Mouse (Mus musculus) limb, embryonic 12.5 days (tissue): ENCODE data around the gene Lrrtm1. TPM values are rescaled to one million over a fixed set of nuclear protein-coding genes. Genes with fewer than 3 reads are reported as not detected.

Experiments
- ATAC-seq: fragments of 200-750 bp; cut with Nextera tagmentation; 2 replicates; pipeline ENCODE4 v1.8.0; 2017; ENCODE audit warnings: low read depth, moderate TSS enrichment; ENCODE audit not compliant: insufficient number of reproducible peaks, insufficient read depth, low FRiP score, low TSS enrichment
- H3K27ac ChIP-seq: fragments of 300-500 bp; sonication (generic); 2 replicates; pipeline ENCODE4 v1.5.1; 2016; ENCODE audit warnings: mild to moderate bottlenecking, moderate library complexity
- H3K27me3 ChIP-seq: fragments of 300-500 bp; sonication (generic); 2 replicates; pipeline ENCODE4 v1.6.1; 2016; ENCODE audit warnings: mild to moderate bottlenecking, moderate library complexity
- H3K36me3 ChIP-seq: fragments of 300-500 bp; sonication (generic); 2 replicates; pipeline ENCODE4 v1.6.1; 2016; ENCODE audit warnings: mild to moderate bottlenecking, moderate library complexity
- H3K4me1 ChIP-seq: fragments of 300-500 bp; sonication (generic); replicated peaks from 2 replicates; pipeline ENCODE4 v1.6.1; 2016
- H3K4me2 ChIP-seq: fragments of 300-500 bp; sonication (generic); 2 replicates; pipeline ENCODE4 v1.6.1; 2016; ENCODE audit warnings: mild to moderate bottlenecking, moderate library complexity
- H3K4me3 ChIP-seq: fragments of 300-500 bp; sonication (generic); replicated peaks from 2 replicates; pipeline ENCODE4 v1.5.1; 2016; ENCODE audit warnings: mild to moderate bottlenecking
- H3K9ac ChIP-seq: fragments of 300-500 bp; sonication (generic); replicated peaks from 2 replicates; pipeline ENCODE4 v1.6.1; 2016; ENCODE audit warnings: mild to moderate bottlenecking, moderate library complexity
- H3K9me3 ChIP-seq: fragments of 300-500 bp; sonication (generic); 2 replicates; pipeline ENCODE4 v1.6.1; 2016; ENCODE audit warnings: mild to moderate bottlenecking, moderate library complexity
- WGBS: fragments of 180-500 bp; shearing (Covaris S2); methylation state at CpG from one replicate; pipeline ENCODE4 v1.1.7; 2016; 5-methylcytosine and 5-hydroxymethylcytosine counted together
- polyA plus RNA-seq: library from polyadenylated mRNA; unstranded; fragments of >200 nt; fragmentation: Nextera tagmentation; extraction: Ambion mirVana; gene quantifications from 2 replicates; pipeline ENCODE4 v1.2.1, GENCODE M21; 2016

Lrrtm1 gene
- polyA plus RNA-seq, result 5.1 and 5.6 TPM in 2 replicates

- Histone ChIP-seq H3K27ac (no peak within 1 kb of the TSS), H3K9ac (peak within 1 kb of the TSS; percentile 51), H3K27me3 (peaks cover 71% of the 10 kb centered on the region), H3K36me3 (no peaks in the 10 kb centered on the region), H3K4me1 (peaks cover 17% of the 10 kb centered on the region), H3K4me3 (peak within 1 kb of the TSS; percentile 48), H3K4me2 (peak within 1 kb of the TSS; percentile 87), H3K9me3 (no peaks in the 10 kb centered on the region)
- ATAC-seq, result peak; percentile 82; the same call in 1 of the 2 replicates
- under 1% methylated on average over 53 of the region's 53 CpGs for WGBS
These were observed at the start of gene Lrrtm1 for GRCm38 (mm10) chr6:77242601-77243406. Lrrtm1 (plus strand) TSS chr6:77242689.

GRCm38 (mm10) chr6:77196650-77197049 is 45.8 kb upstream of the Lrrtm1 start:
- Histone ChIP-seq H3K4me3 (no peak overlapping the region), H3K9me3 (no peaks in the 10 kb centered on the region), H3K27ac (no peak overlapping the region), H3K27me3 (peaks cover 6% of the 10 kb centered on the region; the same call in 1 of the 2 replicates), H3K4me1 (no peaks in the 10 kb centered on the region), H3K36me3 (no peaks in the 10 kb centered on the region), H3K9ac (no peak overlapping the region), H3K4me2 (no peak overlapping the region)
- no peak for ATAC-seq
- 91% methylated on average over 3 of the region's 3 CpGs for WGBS

- no peak overlapping the region for H3K9ac ChIP-seq
- H3K27me3 ChIP-seq, result peaks cover 6% of the 10 kb centered on the region; the same call in 1 of the 2 replicates
- H3K4me1 ChIP-seq, result no peaks in the 10 kb centered on the region
- H3K4me2 ChIP-seq, result no peak overlapping the region
- no peak for ATAC-seq
- no peak overlapping the region for H3K4me3 ChIP-seq
- H3K27ac ChIP-seq, result no peak overlapping the region
- H3K9me3 ChIP-seq, result no peaks in the 10 kb centered on the region
- WGBS, result 74% methylated on average over 2 of the region's 2 CpGs
- H3K36me3 ChIP-seq, result no peaks in the 10 kb centered on the region
These were observed 43.1 kb upstream of the Lrrtm1 start for GRCm38 (mm10) chr6:77199375-77199774.

- no peaks in the 10 kb centered on the region for H3K9me3 ChIP-seq
- peaks cover 44% of the 10 kb centered on the region for H3K27me3 ChIP-seq
- H3K4me2 ChIP-seq, result no peak overlapping the region
- no peak for ATAC-seq
- H3K4me1 ChIP-seq, result peaks cover 14% of the 10 kb centered on the region
- 83% methylated on average over 1 of the region's 1 CpGs for WGBS
- H3K27ac ChIP-seq, result no peak overlapping the region
- no peaks in the 10 kb centered on the region for H3K36me3 ChIP-seq
- no peak overlapping the region for H3K9ac ChIP-seq
- no peak overlapping the region for H3K4me3 ChIP-seq
These were observed 33.3 kb upstream of the Lrrtm1 start for GRCm38 (mm10) chr6:77209183-77209582.

- Histone ChIP-seq H3K9me3 (no peaks in the 10 kb centered on the region), H3K4me2 (no peak overlapping the region), H3K9ac (no peak overlapping the region), H3K4me3 (no peak overlapping the region), H3K27ac (no peak overlapping the region), H3K27me3 (peaks cover 49% of the 10 kb centered on the region), H3K4me1 (peaks cover 14% of the 10 kb centered on the region), H3K36me3 (no peaks in the 10 kb centered on the region)
- ATAC-seq, result no peak
- 73% methylated on average over 3 of the region's 3 CpGs for WGBS
These were observed 32.6 kb upstream of the Lrrtm1 start for GRCm38 (mm10) chr6:77209929-77210328.

GRCm38 (mm10) chr6:77213757-77214409 is 28.6 kb upstream of the Lrrtm1 start:
- no peak overlapping the region for H3K9ac ChIP-seq
- H3K27ac ChIP-seq, result no peak overlapping the region
- peaks cover 14% of the 10 kb centered on the region for H3K4me1 ChIP-seq
- no peaks in the 10 kb centered on the region for H3K9me3 ChIP-seq
- H3K4me3 ChIP-seq, result no peak overlapping the region
- no peak for ATAC-seq
- WGBS, result 4% methylated on average over 3 of the region's 3 CpGs
- H3K4me2 ChIP-seq, result peak overlapping the region; percentile 17; the same call in 1 of the 2 replicates
- no peaks in the 10 kb centered on the region for H3K36me3 ChIP-seq
- peaks cover 58% of the 10 kb centered on the region for H3K27me3 ChIP-seq

GRCm38 (mm10) chr6:77215322-77215721 is 27.2 kb upstream of the Lrrtm1 start:
- no peaks in the 10 kb centered on the region for H3K9me3 ChIP-seq
- no peak overlapping the region for H3K9ac ChIP-seq
- WGBS, result 75% methylated on average over 4 of the region's 4 CpGs
- no peak overlapping the region for H3K4me3 ChIP-seq
- H3K4me2 ChIP-seq, result no peak overlapping the region
- H3K27me3 ChIP-seq, result peaks cover 54% of the 10 kb centered on the region
- ATAC-seq, result no peak
- no peaks in the 10 kb centered on the region for H3K36me3 ChIP-seq
- H3K27ac ChIP-seq, result no peak overlapping the region
- peaks cover 14% of the 10 kb centered on the region for H3K4me1 ChIP-seq

GRCm38 (mm10) chr6:77218875-77219274 is 23.6 kb upstream of the Lrrtm1 start:
- H3K4me2 ChIP-seq, result no peak overlapping the region
- ATAC-seq, result no peak
- H3K4me3 ChIP-seq, result no peak overlapping the region
- peaks cover 3% of the 10 kb centered on the region for H3K4me1 ChIP-seq
- H3K36me3 ChIP-seq, result no peaks in the 10 kb centered on the region
- H3K27me3 ChIP-seq, result peaks cover 49% of the 10 kb centered on the region
- H3K9me3 ChIP-seq, result no peaks in the 10 kb centered on the region
- no peak overlapping the region for H3K27ac ChIP-seq
- H3K9ac ChIP-seq, result no peak overlapping the region

GRCm38 (mm10) chr6:77220776-77221175 is 21.7 kb upstream of the Lrrtm1 start:
- 75% methylated on average over 4 of the region's 4 CpGs for WGBS

GRCm38 (mm10) chr6:77222849-77223638 is 19.4 kb upstream of the Lrrtm1 start:
- no peak overlapping the region for H3K4me3 ChIP-seq
- no peak overlapping the region for H3K27ac ChIP-seq
- no peak overlapping the region for H3K4me2 ChIP-seq
- peaks cover 24% of the 10 kb centered on the region; the same call in 1 of the 2 replicates for H3K27me3 ChIP-seq
- ATAC-seq, result no peak
- no peaks in the 10 kb centered on the region for H3K4me1 ChIP-seq
- no peaks in the 10 kb centered on the region for H3K9me3 ChIP-seq
- H3K36me3 ChIP-seq, result no peaks in the 10 kb centered on the region
- H3K9ac ChIP-seq, result no peak overlapping the region
- WGBS, result 71% methylated on average over 16 of the region's 16 CpGs

More at GRCm38 (mm10) chr6:77220776-77221175, 21.7 kb upstream of the Lrrtm1 start:
- no peak overlapping the region for H3K4me3 ChIP-seq
- H3K36me3 ChIP-seq, result no peaks in the 10 kb centered on the region
- H3K27ac ChIP-seq, result no peak overlapping the region
- no peaks in the 10 kb centered on the region for H3K9me3 ChIP-seq
- no peak for ATAC-seq
- H3K4me1 ChIP-seq, result no peaks in the 10 kb centered on the region
- no peak overlapping the region for H3K9ac ChIP-seq
- H3K27me3 ChIP-seq, result peaks cover 34% of the 10 kb centered on the region
- H3K4me2 ChIP-seq, result no peak overlapping the region

GRCm38 (mm10) chr6:77240426-77240825 is 2.1 kb upstream of the Lrrtm1 start:
- H3K4me3 ChIP-seq, result no peak overlapping the region
- no peaks in the 10 kb centered on the region for H3K9me3 ChIP-seq
- ATAC-seq, result no peak
- no peak overlapping the region for H3K4me2 ChIP-seq
- H3K9ac ChIP-seq, result no peak overlapping the region
- no peak overlapping the region for H3K27ac ChIP-seq
- no peaks in the 10 kb centered on the region for H3K36me3 ChIP-seq
- 5% methylated on average over 1 of the region's 1 CpGs for WGBS
- peaks cover 53% of the 10 kb centered on the region for H3K27me3 ChIP-seq
- peaks cover 17% of the 10 kb centered on the region for H3K4me1 ChIP-seq
